Mouse (Mus musculus) layer of hippocampus, adult 9-10 months (tissue): ENCODE data around the gene Cfap97.

Experiments used
- DNase-seq: peaks from one replicate; pipeline ENCODE4 v3.0.0; 2022; ENCODE audit warnings: low spot score

The Cfap97 gene

DNA sequence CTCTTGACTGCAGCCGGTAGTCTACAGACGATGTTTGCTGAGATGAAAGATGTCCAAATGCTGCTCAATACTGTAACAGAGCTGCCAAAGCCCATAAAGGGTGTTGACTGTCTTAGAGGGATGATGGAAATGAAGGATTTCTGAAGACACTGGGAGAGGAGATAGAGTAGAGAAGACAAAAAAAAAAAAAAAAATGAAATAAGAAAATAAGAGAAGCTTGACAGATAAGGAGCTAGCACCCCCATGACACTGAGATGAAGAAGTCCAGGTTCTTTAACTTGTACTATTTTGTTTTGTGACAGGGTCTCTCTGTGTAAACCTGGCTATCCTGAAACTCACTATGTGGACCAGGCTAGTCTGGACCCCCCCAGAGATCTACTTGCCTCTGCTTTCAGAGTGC, 1.5 kb downstream of the Cfap97 start:
- no peak for DNase-seq

DNA sequence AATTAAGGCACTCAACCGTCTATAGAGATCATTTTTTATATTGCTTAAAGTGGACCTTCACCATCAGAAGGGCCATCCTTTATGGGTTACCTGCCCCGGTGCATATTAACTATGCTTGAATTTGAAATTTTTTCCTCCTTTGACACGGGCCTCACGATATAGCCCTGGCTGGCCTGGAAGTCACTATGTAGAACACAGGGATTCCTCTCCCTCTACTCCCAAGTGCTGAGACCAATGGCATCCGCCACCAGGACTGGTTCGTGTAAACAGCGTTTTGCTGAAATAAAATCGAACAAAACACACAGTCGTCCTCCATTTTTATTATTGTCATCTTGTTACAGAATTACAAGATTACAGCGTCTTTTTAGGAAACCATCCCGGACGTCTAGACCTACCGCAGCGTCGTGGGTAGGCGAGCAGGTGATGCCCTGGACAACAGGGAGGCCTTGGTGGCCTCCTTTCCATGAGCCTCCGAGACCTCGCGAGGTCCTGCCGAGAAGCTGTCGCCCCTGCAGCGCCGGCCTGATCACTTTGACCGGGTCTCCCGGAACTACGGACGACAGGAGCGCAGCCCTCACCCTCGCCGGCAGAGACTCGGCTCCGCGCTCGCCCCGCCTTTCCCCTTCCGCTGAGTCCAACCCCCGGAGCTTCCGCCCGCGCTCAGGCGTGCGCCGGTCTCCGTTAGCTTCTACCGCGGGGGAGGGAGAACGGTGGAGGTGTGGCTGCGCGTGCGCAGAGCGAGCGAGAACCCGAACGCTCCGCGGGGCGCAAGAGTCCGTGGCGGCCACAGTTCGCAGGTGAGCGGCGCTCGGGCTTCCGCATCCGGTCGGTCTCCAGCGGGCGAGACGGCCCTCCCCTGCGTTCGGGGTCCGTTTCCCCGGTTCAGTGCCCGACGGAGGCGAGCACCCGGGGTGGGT, 11.6 kb downstream of the Cfap97 start:
- DNase-seq: peak; percentile 81

DNA sequence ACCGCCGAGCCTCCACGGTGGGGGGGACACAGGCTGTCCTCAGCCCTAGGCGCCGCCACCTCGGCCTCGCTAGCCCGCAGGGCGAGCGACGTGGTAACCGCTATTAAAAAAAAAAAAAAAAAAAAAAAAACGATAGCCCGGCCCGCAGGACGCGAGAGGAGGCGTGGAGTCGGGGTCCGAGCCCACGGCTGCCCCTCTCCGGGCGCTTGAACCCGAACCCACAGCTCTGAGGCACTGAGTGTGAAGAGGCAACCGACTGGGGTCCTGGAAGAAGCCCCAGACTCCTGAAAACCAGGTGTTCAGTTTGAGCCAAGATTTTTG, 12.3 kb downstream of the Cfap97 start:
- DNase-seq: no peak

DNA sequence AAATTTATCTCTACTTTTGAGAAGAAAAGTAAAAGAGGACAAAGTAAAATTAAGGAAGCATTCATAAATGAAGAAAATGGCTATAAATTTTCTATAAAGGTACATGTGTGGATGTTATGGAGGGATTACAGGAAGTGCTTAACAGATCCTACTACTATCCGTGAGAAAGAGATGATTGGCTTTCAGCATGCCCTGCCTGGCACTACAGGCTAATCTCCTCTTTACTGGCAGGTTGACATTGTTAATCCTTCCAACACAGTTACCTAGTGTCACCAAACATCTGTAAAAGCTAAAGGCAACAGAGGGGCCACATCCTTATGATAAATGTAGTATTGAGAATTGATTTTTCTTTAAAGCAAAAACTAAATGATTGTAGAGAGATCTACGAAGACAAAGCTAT, 22.1 kb downstream of the Cfap97 start:
- DNase-seq: no peak

DNA sequence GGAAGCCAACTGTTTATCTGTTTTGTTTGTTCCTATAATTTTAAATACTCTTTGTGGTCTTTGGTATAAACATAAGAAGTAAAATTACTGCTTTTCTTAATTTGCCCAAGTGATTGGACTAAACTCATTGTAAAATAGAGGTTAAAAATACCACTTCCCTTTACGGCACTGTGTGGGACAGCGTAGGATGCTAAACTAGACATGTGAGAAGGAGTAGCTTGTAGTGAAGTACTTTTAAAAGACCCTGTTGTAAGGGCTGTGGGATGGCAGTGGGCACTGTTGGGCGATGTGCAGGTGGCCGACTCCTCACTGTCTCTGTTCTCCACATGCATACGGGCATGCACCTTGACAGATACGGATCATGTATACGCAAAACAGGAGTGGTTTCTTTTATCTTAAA, 28.6 kb downstream of the Cfap97 start:
- DNase-seq: no peak

DNA sequence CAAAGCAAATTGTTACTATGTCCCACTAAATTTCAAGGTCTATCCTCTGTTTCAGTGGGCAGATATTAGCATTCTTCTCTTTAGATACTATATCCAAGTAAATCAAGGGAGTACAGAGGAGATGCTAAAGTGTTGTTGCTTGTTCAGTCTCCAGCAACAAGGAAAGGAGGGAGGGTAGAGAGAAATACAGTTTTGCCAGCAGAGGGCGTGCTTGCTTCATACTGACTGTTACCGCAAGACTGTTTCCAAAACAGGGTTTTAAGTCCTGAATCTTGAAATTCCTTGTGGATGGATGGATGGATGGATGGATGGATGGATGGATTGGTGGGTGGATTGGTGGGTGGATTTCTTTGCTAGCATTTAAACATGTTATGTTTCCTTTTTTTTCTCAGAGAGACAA, 33.8 kb downstream of the Cfap97 start:
- DNase-seq: no peak

DNA sequence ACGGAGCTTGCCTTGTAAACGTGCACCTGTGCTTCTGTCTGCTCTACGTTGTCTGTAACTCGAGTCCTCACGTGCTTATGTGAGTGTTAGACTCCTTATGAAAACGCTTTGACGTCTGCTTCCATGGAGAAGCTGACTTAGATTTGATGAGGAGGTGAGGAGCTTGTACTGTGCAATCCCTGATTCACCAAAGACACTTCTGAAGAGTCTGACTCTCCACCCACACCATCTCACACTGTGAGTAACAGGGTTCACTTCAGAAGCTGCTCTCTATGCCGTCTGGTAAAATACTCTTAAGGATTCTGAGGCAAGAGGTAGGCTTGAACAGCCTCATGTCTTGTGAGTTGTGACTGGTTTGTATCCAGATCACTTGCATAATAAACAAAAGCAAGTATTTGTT, 41.5 kb downstream of the Cfap97 start:
- DNase-seq: no peak

DNA sequence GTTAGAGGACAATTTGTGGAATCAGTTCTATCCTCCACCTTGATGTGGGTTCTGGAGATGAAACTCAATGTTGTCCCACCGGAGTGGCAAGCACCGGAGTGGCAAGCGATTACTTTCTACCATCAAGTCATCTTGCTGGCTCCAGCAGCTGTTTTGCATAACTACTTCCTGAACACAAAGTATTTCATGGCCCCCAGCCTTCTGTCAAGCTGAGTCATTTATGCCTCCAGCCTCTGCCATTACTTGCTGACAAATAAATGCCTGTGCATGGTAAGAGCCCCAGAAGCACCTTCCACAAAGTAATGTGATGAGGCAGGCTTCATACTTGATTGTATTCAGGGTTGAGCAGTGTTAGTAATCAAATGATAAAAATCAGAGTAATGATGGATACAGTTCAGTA, 45.3 kb downstream of the Cfap97 start:
- no peak for DNase-seq

DNA sequence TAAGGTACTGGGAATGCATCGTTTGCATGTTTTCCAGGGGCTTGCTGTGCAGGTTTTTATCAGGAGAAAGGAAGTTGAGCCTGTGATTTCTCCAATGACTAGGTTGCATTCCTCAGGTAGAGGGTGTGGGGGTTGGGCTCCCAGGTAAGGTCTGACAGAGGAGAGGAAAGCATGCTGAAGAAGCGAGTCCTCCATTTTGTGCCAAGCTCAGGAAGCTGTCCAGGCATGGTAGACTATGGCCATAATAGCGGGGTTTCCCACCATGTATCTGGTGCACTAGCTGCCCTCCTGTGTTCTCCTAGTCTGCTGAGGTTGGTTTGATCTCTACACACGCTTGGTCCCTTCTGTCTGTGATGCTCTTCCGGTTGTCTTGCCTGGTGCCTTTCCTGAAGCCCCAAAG, 46.1 kb downstream of the Cfap97 start:
- DNase-seq: no peak

DNA sequence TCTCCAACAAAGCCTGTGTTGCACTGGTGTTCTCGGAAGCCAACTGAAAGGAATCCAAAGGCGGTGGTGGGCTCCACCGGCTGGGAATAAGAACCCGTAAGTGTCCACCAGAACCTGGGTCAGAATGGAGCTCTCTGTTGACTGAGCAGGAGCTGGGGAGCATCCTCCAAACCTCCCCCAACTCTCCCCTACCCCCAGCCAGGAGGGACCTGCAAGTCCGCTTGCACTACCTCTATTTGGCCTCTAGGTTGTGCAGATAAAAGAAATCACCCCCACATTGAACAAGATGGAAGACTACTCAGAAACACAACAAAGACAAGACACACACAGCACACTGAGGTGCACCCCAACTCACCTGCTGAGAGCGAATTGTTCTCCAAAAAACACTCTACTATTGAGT, 50.8 kb downstream of the Cfap97 start:
- DNase-seq: no peak

DNA sequence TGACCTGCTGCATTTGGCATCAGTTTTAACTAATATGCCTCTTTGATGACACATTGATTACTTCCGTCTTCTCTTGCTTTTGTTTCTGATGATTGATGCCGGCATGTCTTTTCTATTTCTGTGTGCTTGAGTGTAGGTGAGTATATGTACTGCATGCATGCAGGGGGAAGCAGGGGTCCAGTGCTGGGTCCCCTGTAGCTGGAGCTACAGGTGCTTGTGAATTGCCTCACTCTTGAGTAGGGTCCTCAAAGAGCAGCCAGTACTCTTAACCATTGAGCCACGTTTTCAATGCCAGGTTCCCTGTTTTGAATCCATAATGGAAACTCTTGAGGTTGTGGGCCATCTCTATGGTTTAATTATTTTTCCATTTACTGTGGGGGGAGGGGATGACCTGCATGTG, 52.7 kb downstream of the Cfap97 start:
- DNase-seq: no peak

DNA sequence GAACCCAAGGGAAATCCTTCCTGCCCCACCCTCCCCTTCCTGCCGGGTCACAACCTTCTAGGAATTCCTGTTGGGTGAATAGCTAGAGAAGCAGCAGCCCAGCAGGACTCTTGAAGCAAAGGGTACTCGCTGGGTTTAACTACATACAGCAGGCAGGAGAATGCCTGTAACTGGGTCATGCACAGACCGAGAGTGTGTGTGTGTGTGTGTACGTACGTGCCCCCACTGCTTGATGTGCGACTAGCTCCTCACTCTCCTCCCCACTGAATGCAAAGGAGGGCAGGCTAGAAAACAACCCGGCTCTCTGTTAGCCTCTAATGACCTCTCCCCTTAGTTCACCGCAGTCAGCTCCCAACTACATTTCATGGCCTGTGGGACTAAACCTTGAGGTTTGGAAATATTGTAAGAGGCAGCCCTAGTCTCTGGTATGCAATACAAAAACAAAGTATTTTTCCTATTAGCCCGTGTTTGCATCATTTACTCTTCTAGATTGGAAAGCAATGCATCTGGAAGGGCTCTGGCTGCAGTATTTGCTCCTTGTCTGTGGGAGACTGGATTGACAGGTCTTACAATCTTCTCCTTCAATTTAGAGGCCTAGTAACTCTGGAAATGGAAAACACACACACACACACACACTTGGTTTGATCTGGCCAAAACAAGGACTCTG, 53.5 kb downstream of the Cfap97 start:
- DNase-seq: no peak

DNA sequence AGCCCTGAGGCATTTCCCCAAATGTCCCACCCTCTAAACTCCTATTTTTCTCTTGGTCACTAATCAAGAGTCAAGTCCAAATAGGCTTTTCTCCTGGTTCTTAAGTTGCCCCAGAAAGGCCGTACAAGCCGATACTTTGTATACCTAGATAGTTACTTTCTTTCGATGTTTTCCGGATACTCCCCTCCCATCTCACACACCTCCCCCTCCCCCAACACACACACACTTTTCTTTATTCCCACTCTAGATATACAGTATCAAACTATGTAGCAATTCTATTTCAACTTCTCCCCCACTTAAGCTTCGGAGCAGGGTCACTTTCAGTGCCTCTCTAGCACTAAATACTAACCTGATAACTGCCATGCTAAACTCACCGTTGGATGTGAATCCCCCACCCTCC, 54.5 kb downstream of the Cfap97 start:
- no peak for DNase-seq

DNA sequence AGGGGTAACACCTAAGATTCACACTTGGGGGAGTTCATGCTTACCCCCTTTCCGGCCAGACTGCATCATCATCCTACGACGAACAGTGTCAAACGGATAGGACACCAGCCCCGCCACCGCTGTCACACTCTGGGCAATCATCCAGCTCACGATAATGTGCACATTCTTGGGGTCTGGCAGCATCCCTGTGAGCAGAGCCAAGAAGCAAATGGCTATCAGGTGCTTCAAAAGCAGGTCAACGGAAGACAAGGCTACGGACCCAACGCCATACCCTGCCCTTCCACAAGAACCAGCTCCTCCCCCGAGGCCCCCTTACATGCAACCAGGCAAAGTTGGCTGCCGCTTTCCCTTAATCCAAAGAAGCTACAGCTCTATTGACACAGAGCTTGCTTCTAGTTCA, 56.8 kb downstream of the Cfap97 start:
- no peak for DNase-seq

DNA sequence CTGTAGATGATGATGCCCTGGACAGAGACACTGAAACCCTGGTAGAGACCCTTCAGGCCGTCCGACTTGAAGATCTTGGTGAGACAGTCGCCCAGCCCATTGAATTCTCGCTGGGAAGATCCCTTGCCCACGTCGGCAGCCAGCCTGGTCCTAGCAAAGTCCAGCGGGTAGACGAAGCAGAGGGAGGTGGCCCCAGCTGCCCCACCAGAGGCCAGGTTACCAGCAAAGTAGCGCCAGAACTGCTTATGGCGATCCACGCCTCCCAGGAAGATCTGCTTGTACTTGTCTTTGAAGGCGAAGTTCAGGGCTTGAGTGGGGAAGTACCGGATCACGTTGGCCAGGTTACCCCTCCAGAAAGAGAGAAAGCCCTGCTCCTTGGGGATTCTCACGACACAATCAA, 57.5 kb downstream of the Cfap97 start:
- no peak for DNase-seq

DNA sequence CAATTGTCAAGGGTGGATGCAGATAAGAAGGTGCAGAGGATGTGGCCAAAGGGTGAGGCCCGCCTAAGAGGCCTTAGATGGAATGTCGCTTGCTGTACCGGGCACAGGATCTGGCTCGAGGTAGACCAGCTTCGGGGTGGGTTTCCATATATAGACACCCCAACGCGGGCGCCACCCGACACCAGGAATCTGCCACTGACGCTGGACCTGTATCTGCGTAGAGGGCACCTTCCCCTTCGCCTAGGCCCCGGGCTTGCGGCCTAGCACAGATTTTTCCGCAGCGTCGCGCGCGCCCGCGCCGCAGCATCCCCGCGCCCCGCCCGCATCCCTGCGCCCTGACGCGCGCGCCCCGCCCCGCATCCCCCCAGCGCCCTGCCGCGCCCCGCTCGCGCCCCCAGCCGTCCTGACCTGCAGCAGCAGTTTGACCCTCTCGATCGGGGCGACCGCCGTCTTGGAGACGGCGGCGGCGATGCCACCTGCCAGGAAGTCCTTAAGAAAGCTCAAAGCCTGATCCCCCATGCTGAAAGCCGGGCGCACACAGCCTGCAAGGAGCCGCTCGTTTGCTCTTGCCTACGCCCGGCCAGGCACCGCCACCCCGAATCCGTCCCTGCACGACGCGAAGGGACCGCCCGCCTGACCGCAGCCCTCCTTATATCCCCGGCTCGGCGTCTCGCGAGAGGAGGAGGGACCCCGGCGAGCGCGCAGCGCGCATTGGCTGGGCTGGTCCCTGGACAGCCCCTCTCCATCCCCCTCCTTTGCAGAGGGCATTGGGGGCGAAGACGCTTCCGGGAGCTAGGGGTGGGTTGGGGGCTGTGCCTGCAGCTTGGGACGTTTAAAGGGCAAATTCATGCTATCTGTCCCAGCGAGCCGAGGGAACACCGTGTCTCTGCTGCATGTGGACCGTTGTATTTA, 59.1 kb downstream of the Cfap97 start, which contains the start of gene Slc25a4:
Gene Slc25a4 (minus strand): TSS at position 881 of the 912 bp plus-strand sequence.
- peak; percentile 82 for DNase-seq

DNA sequence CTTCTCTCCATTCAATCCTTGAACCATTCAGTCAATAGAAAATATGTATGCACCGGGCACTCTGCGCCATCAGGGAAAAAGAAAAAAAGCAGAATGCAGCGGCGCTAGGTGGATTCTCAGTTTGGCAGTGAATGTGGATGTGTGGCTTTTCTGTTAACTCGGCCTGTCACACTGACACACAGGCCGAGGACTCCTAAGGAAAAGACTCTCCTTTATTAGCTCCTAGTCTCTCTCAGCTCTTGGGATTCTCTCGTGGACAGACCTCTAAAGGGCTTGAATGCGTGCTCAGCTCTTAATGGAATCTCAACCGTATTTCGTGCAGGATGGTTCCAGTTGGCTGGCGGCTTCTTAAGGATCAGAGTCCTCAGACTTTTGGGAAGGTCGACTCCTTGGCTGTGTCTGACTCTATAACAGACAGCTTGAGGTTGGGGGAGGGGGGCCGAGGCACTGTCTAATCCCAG, 60.1 kb downstream of the Cfap97 start:
- DNase-seq: no peak

DNA sequence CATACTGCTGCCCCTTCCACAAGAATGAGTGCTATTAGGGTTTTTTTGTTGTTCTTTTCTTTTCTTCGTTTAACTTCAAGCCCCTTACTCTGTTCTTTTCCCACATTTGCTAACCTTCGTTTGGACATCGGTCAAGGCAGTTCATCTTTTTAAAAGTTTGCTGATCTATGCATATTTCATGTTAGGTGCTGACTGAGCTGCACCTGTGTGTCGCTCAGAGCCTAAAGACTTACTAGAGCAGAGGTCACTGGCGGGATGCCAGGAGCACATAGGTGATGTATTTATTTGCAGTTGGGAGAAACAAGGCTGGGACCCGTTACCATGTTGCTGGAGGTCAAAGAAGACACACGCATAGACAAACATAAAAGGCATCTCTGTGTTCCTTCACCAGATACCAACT, 60.6 kb downstream of the Cfap97 start:
- no peak for DNase-seq

DNA sequence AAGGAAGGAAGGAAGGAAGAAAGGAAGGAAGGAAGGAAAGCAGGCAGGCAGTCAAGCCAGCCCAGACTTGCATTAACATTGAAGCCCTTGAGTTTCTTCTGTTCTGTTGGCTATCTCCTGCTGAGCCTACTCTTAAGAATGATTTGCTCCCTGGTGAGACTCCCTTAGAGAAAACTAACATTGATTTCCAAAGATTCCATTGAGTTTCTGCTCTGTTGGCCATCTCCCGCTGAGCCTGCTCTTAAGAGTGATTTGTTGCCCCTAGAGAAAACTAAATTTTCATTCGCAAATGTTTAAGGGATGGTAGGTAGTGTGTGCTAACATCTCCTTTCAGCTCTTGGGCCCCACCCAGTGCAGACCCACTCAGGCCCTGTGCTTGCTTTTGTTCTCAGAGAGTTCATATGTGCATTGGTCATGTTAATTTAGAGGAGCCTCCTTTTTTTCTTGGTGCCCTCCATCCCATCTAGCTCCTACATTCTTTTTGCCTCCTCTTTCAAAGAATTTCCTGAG, 62.5 kb downstream of the Cfap97 start:
- DNase-seq: no peak

DNA sequence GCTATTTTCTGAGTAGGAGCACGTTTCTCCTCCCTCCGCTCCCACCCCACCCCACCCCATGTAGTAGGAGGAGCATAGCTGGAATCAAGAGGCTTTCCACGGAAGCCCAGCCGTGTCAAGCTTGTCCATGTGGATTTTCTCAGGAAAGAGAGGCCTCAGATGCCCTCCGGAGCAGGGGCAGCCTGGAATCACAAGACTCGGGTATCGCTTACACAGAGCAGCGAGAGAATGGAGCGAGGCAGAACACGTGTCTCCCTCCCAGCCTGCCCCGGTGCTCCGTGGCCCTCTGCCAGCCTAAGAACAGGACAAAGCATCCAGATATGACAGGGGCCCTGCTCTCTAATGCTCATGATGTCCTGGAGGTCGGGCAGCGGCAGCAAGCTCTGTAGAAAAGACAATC, 65.3 kb downstream of the Cfap97 start:
- no peak for DNase-seq

DNA sequence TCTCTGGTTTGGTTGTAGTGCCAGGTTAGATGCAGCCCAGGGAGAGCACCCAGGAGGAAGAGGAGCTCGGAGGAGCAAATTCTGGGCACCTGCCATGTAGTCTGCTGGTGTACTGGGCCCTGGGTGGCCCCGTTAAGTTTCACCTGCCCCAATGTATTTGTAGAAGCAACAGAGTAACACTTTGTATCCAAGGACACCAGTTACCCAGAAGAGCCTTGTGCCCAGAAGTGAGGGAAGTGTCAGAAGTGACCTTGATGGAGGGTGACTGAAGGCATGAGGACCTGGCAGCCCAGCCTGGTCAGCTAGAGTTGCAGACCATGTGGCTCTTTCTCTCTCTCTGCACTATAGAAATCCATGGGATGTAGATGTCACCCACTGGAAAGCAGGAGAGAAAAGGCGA, 69.0 kb downstream of the Cfap97 start:
- no peak for DNase-seq

DNA sequence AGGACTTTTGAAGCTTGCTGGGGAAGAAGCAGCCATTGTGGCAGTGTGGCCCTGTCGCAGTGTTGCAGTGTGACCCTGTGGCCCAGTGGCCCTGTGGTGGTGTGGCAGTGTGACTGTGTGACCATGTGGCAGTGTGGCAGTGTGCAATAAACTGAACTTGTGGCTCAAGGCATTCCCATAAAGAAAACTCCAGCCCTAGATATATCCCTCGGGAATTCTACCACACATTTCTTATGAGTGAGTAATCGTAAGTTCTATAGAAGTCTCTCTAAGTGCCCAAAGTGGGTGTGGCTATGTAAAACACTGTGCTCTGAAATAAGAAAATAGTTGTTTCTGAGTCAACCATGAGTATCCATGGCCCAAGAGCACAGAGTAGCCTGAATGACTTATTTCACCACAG, 73.9 kb downstream of the Cfap97 start:
- DNase-seq: no peak
